Mouse (Mus musculus): Measurements from ENCODE around the gene Prkaa2. TPM values are rescaled to one million over a fixed set of nuclear protein-coding genes. Genes with fewer than 3 reads are reported as not detected.

The Prkaa2 gene
- polyA plus RNA-seq, 1 experiment = 0.20 TPM

- no peak for TF ChIP-seq CEBPB (IDR thresholded peaks at IDR 0.05; ENCODE audit: low read depth)
- TF ChIP-seq FOSL1 (IDR thresholded peaks at IDR 0.05; ENCODE audit: insufficient read depth, low read length, poor library complexity, severe bottlenecking) = no peak
- no peak for TF ChIP-seq MYOG (IDR thresholded peaks at IDR 0.05; ENCODE audit: control insufficient read depth, extremely low read depth, insufficient read length)
- no peak for TF ChIP-seq USF1 (IDR thresholded peaks at IDR 0.05; ENCODE audit: low read depth)
- no peak for TF ChIP-seq MYOD1 (IDR thresholded peaks at IDR 0.05; ENCODE audit: control insufficient read depth, insufficient read length, low read depth)
- TF ChIP-seq CTCF (IDR thresholded peaks at IDR 0.05; ENCODE audit: control insufficient read depth, insufficient read depth, insufficient read length) = no peak
- no peak for TF ChIP-seq MAX (IDR thresholded peaks at IDR 0.05)
- no peaks in the 10 kb centered on the region for H3K79me3 ChIP-seq (ENCODE audit: low read depth)
These were observed 11.5 kb downstream of the Prkaa2 start for GRCm38 (mm10) chr4:105098158-105098557.

GRCm38 (mm10) chr4:105095316-105095715, 14.4 kb downstream of the Prkaa2 start:
- TF ChIP-seq USF1 (IDR thresholded peaks at IDR 0.05; ENCODE audit: low read depth) = no peak
- no peak for TF ChIP-seq FOSL1 (IDR thresholded peaks at IDR 0.05; ENCODE audit: insufficient read depth, low read length, poor library complexity, severe bottlenecking)
- no peak for TF ChIP-seq MAX (IDR thresholded peaks at IDR 0.05)
- no peak for TF ChIP-seq MYOG (IDR thresholded peaks at IDR 0.05; ENCODE audit: control insufficient read depth, extremely low read depth, insufficient read length)
- no peak for TF ChIP-seq CEBPB (IDR thresholded peaks at IDR 0.05; ENCODE audit: low read depth)
- TF ChIP-seq CTCF (IDR thresholded peaks at IDR 0.05; ENCODE audit: control insufficient read depth, insufficient read depth, insufficient read length) = no peak
- TF ChIP-seq MYOD1 (IDR thresholded peaks at IDR 0.05; ENCODE audit: control insufficient read depth, insufficient read length, low read depth) = no peak
- Histone ChIP-seq H3K4me3 (ENCODE audit: insufficient read depth, poor library complexity, severe bottlenecking) (no peak overlapping the region), H3ac (ENCODE audit: control insufficient read depth, insufficient read length, low read depth) (no peak overlapping the region), H3K36me3 (ENCODE audit: control insufficient read depth, insufficient read depth) (no peaks in the 10 kb centered on the region), H3K79me3 (ENCODE audit: low read depth) (no peaks in the 10 kb centered on the region), H3K79me2 (ENCODE audit: control insufficient read depth, insufficient read depth) (no peaks in the 10 kb centered on the region), H3K27me3 (ENCODE audit: control insufficient read depth, insufficient read depth, insufficient read length) (no peaks in the 10 kb centered on the region)

More at GRCm38 (mm10) chr4:105098158-105098557, 11.5 kb downstream of the Prkaa2 start:
- Histone ChIP-seq H3K79me2 (ENCODE audit: control insufficient read depth, insufficient read depth) (no peaks in the 10 kb centered on the region), H3K36me3 (ENCODE audit: control insufficient read depth, insufficient read depth) (no peaks in the 10 kb centered on the region), H3K27me3 (ENCODE audit: control insufficient read depth, insufficient read depth, insufficient read length) (no peaks in the 10 kb centered on the region), H3ac (ENCODE audit: control insufficient read depth, insufficient read length, low read depth) (no peak overlapping the region), H3K4me3 (ENCODE audit: insufficient read depth, poor library complexity, severe bottlenecking) (no peak overlapping the region)

GRCm38 (mm10) chr4:105093951-105094350, 15.7 kb downstream of the Prkaa2 start:
- Histone ChIP-seq H3K27me3 (ENCODE audit: control insufficient read depth, insufficient read depth, insufficient read length) (no peaks in the 10 kb centered on the region), H3K36me3 (ENCODE audit: control insufficient read depth, insufficient read depth) (no peaks in the 10 kb centered on the region), H3K79me3 (ENCODE audit: low read depth) (no peaks in the 10 kb centered on the region), H3K4me3 (ENCODE audit: insufficient read depth, poor library complexity, severe bottlenecking) (no peak overlapping the region), H3ac (ENCODE audit: control insufficient read depth, insufficient read length, low read depth) (no peak overlapping the region), H3K79me2 (ENCODE audit: control insufficient read depth, insufficient read depth) (no peaks in the 10 kb centered on the region)
- TF ChIP-seq USF1 (IDR thresholded peaks at IDR 0.05; ENCODE audit: low read depth) (no peak), FOSL1 (IDR thresholded peaks at IDR 0.05; ENCODE audit: insufficient read depth, low read length, poor library complexity, severe bottlenecking) (no peak), CTCF (IDR thresholded peaks at IDR 0.05; ENCODE audit: control insufficient read depth, insufficient read depth, insufficient read length) (no peak), MAX (IDR thresholded peaks at IDR 0.05) (no peak), MYOD1 (IDR thresholded peaks at IDR 0.05; ENCODE audit: control insufficient read depth, insufficient read length, low read depth) (no peak), MYOG (IDR thresholded peaks at IDR 0.05; ENCODE audit: control insufficient read depth, extremely low read depth, insufficient read length) (no peak), CEBPB (IDR thresholded peaks at IDR 0.05; ENCODE audit: low read depth) (no peak)

DNA sequence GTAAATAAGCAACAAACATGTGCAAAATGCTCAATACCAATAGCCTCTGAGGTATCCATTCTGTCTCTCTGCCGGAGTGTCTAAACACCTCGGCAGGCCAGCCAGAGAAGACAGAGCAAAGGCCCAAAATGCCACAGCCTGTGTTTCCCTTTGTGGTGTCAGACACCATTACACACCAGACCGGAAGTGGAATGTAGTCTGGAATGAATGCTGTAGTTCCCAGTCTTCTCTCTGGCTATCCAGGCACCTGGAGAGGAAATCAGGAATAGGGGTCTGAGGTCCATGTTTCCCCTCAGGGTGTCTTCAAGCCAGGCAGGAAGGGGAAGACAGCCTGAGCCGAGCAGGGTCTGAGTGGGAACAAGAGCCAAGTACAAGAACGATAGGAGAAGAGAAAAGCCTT, 19.3 kb downstream of the Prkaa2 start:
- no peaks in the 10 kb centered on the region for H3K79me2 ChIP-seq (ENCODE audit: control insufficient read depth, insufficient read depth)
- H3K4me3 ChIP-seq (ENCODE audit: insufficient read depth, poor library complexity, severe bottlenecking) = no peak overlapping the region
- no peaks in the 10 kb centered on the region for H3K27me3 ChIP-seq (ENCODE audit: control insufficient read depth, insufficient read depth, insufficient read length)
- TF ChIP-seq MYOG (IDR thresholded peaks at IDR 0.05; ENCODE audit: control insufficient read depth, extremely low read depth, insufficient read length) (no peak), CEBPB (IDR thresholded peaks at IDR 0.05; ENCODE audit: low read depth) (no peak), USF1 (IDR thresholded peaks at IDR 0.05; ENCODE audit: low read depth) (no peak), FOSL1 (IDR thresholded peaks at IDR 0.05; ENCODE audit: insufficient read depth, low read length, poor library complexity, severe bottlenecking) (no peak), CTCF (IDR thresholded peaks at IDR 0.05; ENCODE audit: control insufficient read depth, insufficient read depth, insufficient read length) (no peak), MYOD1 (IDR thresholded peaks at IDR 0.05; ENCODE audit: control insufficient read depth, insufficient read length, low read depth) (no peak), MAX (IDR thresholded peaks at IDR 0.05) (no peak)
- H3ac ChIP-seq (ENCODE audit: control insufficient read depth, insufficient read length, low read depth) = no peak overlapping the region
- H3K79me3 ChIP-seq (ENCODE audit: low read depth) = no peaks in the 10 kb centered on the region
- no peaks in the 10 kb centered on the region for H3K36me3 ChIP-seq (ENCODE audit: control insufficient read depth, insufficient read depth)

DNA sequence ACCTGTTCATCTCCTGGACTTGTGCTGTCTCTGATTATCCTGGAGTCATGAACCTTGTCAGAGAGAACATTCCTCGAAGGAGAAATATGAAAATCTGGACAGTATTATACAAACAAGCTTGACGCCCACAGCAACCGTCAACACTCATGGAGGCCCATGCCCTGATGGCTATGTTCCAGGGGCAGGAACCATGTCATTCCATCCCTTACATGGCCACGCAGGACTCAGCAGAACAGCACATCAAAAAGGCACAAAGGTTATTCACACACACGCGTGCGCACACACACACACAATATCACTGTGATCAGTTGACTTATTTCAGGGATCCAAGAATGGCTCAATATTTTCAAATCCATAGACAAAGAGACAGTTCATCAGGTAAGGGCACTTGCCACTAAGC, 20.3 kb downstream of the Prkaa2 start:
- Histone ChIP-seq H3K27me3 (ENCODE audit: control insufficient read depth, insufficient read depth, insufficient read length) (no peaks in the 10 kb centered on the region), H3K36me3 (ENCODE audit: control insufficient read depth, insufficient read depth) (no peaks in the 10 kb centered on the region), H3ac (ENCODE audit: control insufficient read depth, insufficient read length, low read depth) (no peak overlapping the region), H3K4me3 (ENCODE audit: insufficient read depth, poor library complexity, severe bottlenecking) (no peak overlapping the region), H3K79me3 (ENCODE audit: low read depth) (no peaks in the 10 kb centered on the region), H3K79me2 (ENCODE audit: control insufficient read depth, insufficient read depth) (no peaks in the 10 kb centered on the region)
- TF ChIP-seq MYOG (IDR thresholded peaks at IDR 0.05; ENCODE audit: control insufficient read depth, extremely low read depth, insufficient read length) = no peak
- no peak for TF ChIP-seq USF1 (IDR thresholded peaks at IDR 0.05; ENCODE audit: low read depth)
- TF ChIP-seq MYOD1 (IDR thresholded peaks at IDR 0.05; ENCODE audit: control insufficient read depth, insufficient read length, low read depth) = no peak
- TF ChIP-seq FOSL1 (IDR thresholded peaks at IDR 0.05; ENCODE audit: insufficient read depth, low read length, poor library complexity, severe bottlenecking) = no peak
- no peak for TF ChIP-seq MAX (IDR thresholded peaks at IDR 0.05)
- TF ChIP-seq CTCF (IDR thresholded peaks at IDR 0.05; ENCODE audit: control insufficient read depth, insufficient read depth, insufficient read length) = no peak
- TF ChIP-seq CEBPB (IDR thresholded peaks at IDR 0.05; ENCODE audit: low read depth) = no peak

- Histone ChIP-seq H3K36me3 (ENCODE audit: control insufficient read depth, insufficient read depth) (no peaks in the 10 kb centered on the region), H3ac (ENCODE audit: control insufficient read depth, insufficient read length, low read depth) (no peak overlapping the region), H3K79me2 (ENCODE audit: control insufficient read depth, insufficient read depth) (no peaks in the 10 kb centered on the region), H3K4me3 (ENCODE audit: insufficient read depth, poor library complexity, severe bottlenecking) (no peak overlapping the region), H3K27me3 (ENCODE audit: control insufficient read depth, insufficient read depth, insufficient read length) (no peaks in the 10 kb centered on the region), H3K79me3 (ENCODE audit: low read depth) (no peaks in the 10 kb centered on the region)
- no peak for TF ChIP-seq MYOD1 (IDR thresholded peaks at IDR 0.05; ENCODE audit: control insufficient read depth, insufficient read length, low read depth)
- no peak for TF ChIP-seq MAX (IDR thresholded peaks at IDR 0.05)
- no peak for TF ChIP-seq FOSL1 (IDR thresholded peaks at IDR 0.05; ENCODE audit: insufficient read depth, low read length, poor library complexity, severe bottlenecking)
- no peak for TF ChIP-seq CTCF (IDR thresholded peaks at IDR 0.05; ENCODE audit: control insufficient read depth, insufficient read depth, insufficient read length)
- no peak for TF ChIP-seq CEBPB (IDR thresholded peaks at IDR 0.05; ENCODE audit: low read depth)
- TF ChIP-seq MYOG (IDR thresholded peaks at IDR 0.05; ENCODE audit: control insufficient read depth, extremely low read depth, insufficient read length) = no peak
- TF ChIP-seq USF1 (IDR thresholded peaks at IDR 0.05; ENCODE audit: low read depth) = no peak
These were observed 21.0 kb downstream of the Prkaa2 start for GRCm38 (mm10) chr4:105088671-105089070.

Measured in C2C12 (cell line).